Mouse (Mus musculus): ENCODE results near the gene Lonp2. TPM values are rescaled to one million over a fixed set of nuclear protein-coding genes. Genes with fewer than 3 reads are reported as not detected.

Gene Lonp2
- total RNA-seq, 2 experiments from 2014 or later: 41.8 to 46.5 TPM

GRCm38 (mm10) chr8:86749842-86750241 lies 126.0 kb downstream of the Lonp2 start:
- DNase-seq: no peak

- DNase-seq: no peak
These were observed 133.3 kb downstream of the Lonp2 start for GRCm38 (mm10) chr8:86756948-86757733.

- no peak for DNase-seq
These were observed 134.8 kb downstream of the Lonp2 start for GRCm38 (mm10) chr8:86758651-86759050.

- DNase-seq: no peak
These were observed 135.2 kb downstream of the Lonp2 start for GRCm38 (mm10) chr8:86759090-86759491.

GRCm38 (mm10) chr8:86760746-86761145 lies 136.9 kb downstream of the Lonp2 start:
- no peak for DNase-seq

- DNase-seq: no peak
These were observed 139.0 kb downstream of the Lonp2 start for GRCm38 (mm10) chr8:86762806-86763205.

GRCm38 (mm10) chr8:86765155-86765554 lies 141.3 kb downstream of the Lonp2 start:
- no peak for DNase-seq

GRCm38 (mm10) chr8:86765669-86766068 lies 141.8 kb downstream of the Lonp2 start:
- no peak for DNase-seq

GRCm38 (mm10) chr8:86766548-86767211 lies 142.8 kb downstream of the Lonp2 start:
- no peak for DNase-seq

GRCm38 (mm10) chr8:86768499-86768898 lies 144.7 kb downstream of the Lonp2 start:
- peak; percentile 34 for DNase-seq

GRCm38 (mm10) chr8:86769945-86770715 lies 146.3 kb downstream of the Lonp2 start:
- DNase-seq: no peak

Small RNA genes within 50 kb of the gene (microRNA-seq; reads per million reads assigned to microRNA genes)
- 0 reads per million in 2 experiments for gene Gm44348 (ENCODE audit: borderline replicate concordance in 2 of 2)

Other genes with a start within 250 kb of the Lonp2 start
- under 1 TPM in 1 of 2 experiments, not detected in 1; 0.16 TPM for gene Abcc12, start 43.4 kb upstream of the Lonp2 start, total RNA-seq (2021)
- 1 to 10 TPM; 2.8 to 4.1 TPM for gene Gm10638, start 121.7 kb downstream of the Lonp2 start, total RNA-seq (2021)
- 10 to 100 TPM in 1 of 2 experiments, 1 to 10 TPM in 1; 7.7 to 10.4 TPM for gene Siah1a, start 121.9 kb downstream of the Lonp2 start, total RNA-seq (2021)